Mouse (Mus musculus): ENCODE data around the gene Tmem255b. TPM values are rescaled to one million over a fixed set of nuclear protein-coding genes. Genes with fewer than 3 reads are reported as not detected.

Gene Tmem255b
- polyA plus RNA-seq, 1 experiment from 2014 or later, result 1.4 TPM

DNA sequence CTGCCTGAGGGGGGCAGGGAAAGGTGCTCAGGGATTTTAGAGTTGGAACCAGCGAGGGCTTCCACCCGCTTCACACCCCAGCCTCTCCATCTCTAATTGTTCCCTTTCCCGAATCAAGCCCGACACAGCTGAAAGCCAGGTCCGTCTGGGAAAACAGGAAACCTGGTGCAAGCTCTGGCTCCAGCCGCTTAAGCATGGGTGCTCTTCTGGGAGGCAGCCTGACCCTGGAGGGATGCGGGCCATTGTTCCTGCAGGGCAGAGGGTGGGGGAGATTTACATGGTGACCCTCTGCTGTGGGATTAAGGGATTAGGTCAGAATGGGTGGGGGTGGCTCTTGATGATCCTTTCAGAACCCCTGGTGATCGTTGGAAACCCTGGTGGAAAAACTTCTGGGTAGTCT is 1.1 kb downstream of the Tmem255b start:
- no peak overlapping the region for H3K4me3 ChIP-seq (ENCODE audit: low read length)
- H3K9ac ChIP-seq (replicated peaks; ENCODE audit: low read length), result no peak overlapping the region
- H3K9me3 ChIP-seq (ENCODE audit: low read length), result no peaks in the 10 kb centered on the region
- ATAC-seq (ENCODE audit: low FRiP score, low TSS enrichment), result no peak
- no peak overlapping the region for H3K27ac ChIP-seq (ENCODE audit: low read length)
- peaks cover 11% of the 10 kb centered on the region; the same call in 1 of the 2 replicates for H3K4me1 ChIP-seq (ENCODE audit: insufficient read depth, low read length)
- H3K4me2 ChIP-seq (replicated peaks; ENCODE audit: low read depth, low read length), result peak overlapping the region; percentile 40; the same call in 1 of the 2 replicates
- H3K27me3 ChIP-seq (ENCODE audit: insufficient read depth, low read length), result peaks cover 28% of the 10 kb centered on the region
- 14% methylated on average over 8 of the region's 8 CpGs for WGBS
- no peaks in the 10 kb centered on the region for H3K36me3 ChIP-seq (ENCODE audit: insufficient read depth, low read length)

DNA sequence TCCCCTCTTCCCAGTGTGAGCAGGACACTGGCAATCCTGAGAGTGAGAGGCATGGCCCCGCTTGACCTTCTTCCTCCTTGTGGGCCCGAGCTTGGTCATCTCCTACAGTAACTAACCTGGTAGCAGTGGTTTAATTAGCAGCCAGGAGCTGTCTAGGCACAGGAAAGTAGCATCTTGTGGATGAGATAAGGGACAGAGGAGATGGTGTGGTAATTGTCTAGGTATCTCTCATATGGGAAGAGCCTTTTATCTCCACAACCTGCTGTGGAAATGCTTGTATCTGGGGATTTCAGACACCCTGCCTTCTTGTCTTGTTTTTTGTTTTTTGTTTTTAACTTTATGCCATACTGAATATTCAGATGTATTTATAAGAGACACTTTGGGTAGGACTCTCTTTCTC is 2.5 kb downstream of the Tmem255b start:
- WGBS, result 72% methylated on average over 2 of the region's 2 CpGs
- no peak for ATAC-seq (ENCODE audit: low FRiP score, low TSS enrichment)
- no peak overlapping the region for H3K9ac ChIP-seq (replicated peaks; ENCODE audit: low read length)

DNA sequence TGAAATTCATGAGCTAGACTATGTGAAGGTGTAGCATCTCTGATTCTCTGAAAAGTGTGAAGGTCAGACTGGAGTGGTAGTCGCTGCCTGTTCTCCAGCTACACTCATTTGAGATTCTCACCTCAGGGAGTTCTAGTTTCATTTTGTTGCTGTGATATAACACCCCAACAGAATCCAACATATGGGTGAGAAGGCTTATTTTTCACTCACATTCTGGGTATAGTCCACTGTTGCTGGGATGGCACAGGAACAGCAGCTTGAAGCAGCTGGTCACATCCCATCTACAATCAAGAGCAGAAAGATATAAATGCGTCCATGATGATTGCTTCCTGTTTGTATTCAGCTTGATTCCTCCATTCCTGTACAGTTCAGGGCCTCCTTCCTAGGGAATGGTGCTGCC is 7.2 kb downstream of the Tmem255b start:
- H3K4me3 ChIP-seq (ENCODE audit: low read length), result no peak overlapping the region
- 86% methylated on average over 2 of the region's 2 CpGs for WGBS
- no peak for ATAC-seq (ENCODE audit: low FRiP score, low TSS enrichment)

More for the DNA sequence above, 2.5 kb downstream of the Tmem255b start:
- no peaks in the 10 kb centered on the region for H3K36me3 ChIP-seq (ENCODE audit: insufficient read depth, low read length)
- H3K4me2 ChIP-seq (replicated peaks; ENCODE audit: low read depth, low read length), result no peak overlapping the region
- no peak overlapping the region for H3K4me3 ChIP-seq (ENCODE audit: low read length)
- peaks cover 28% of the 10 kb centered on the region for H3K27me3 ChIP-seq (ENCODE audit: insufficient read depth, low read length)
- H3K27ac ChIP-seq (ENCODE audit: low read length), result no peak overlapping the region
- H3K4me1 ChIP-seq (ENCODE audit: insufficient read depth, low read length), result peaks cover 11% of the 10 kb centered on the region; the same call in 1 of the 2 replicates
- H3K9me3 ChIP-seq (ENCODE audit: low read length), result no peaks in the 10 kb centered on the region

DNA sequence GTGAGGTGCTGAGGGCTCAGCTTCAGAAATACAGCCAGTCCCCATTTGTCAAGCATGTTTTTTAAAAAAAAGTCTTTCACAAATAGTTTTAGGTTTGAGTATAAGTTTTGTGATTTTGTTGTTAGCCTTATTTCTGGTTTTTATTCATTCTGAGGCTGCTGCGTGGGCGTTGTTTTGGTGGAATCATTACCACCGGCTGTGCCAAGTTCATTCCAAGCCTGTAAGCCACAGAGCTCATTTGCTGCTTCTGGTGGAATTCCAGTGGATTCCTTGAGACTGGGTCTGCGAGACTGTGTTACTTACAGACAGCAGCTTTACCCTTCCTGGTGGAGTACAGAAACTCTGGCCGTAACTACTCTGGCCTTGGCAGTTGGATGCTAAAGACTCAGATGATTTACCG is 11.5 kb downstream of the Tmem255b start:
- WGBS, result 87% methylated on average over 6 of the region's 6 CpGs
- no peaks in the 10 kb centered on the region for H3K27me3 ChIP-seq (ENCODE audit: insufficient read depth, low read length)
- no peak overlapping the region for H3K4me3 ChIP-seq (ENCODE audit: low read length)
- H3K27ac ChIP-seq (ENCODE audit: low read length), result no peak overlapping the region
- ATAC-seq (ENCODE audit: low FRiP score, low TSS enrichment), result no peak
- H3K4me1 ChIP-seq (ENCODE audit: insufficient read depth, low read length), result no peaks in the 10 kb centered on the region
- H3K4me2 ChIP-seq (replicated peaks; ENCODE audit: low read depth, low read length), result no peak overlapping the region
- no peaks in the 10 kb centered on the region for H3K9me3 ChIP-seq (ENCODE audit: low read length)
- no peak overlapping the region for H3K9ac ChIP-seq (replicated peaks; ENCODE audit: low read length)
- no peaks in the 10 kb centered on the region for H3K36me3 ChIP-seq (ENCODE audit: insufficient read depth, low read length)

More for the DNA sequence above, 7.2 kb downstream of the Tmem255b start:
- Histone ChIP-seq H3K4me2 (replicated peaks; ENCODE audit: low read depth, low read length) (no peak overlapping the region), H3K27me3 (ENCODE audit: insufficient read depth, low read length) (no peaks in the 10 kb centered on the region; the same call in 1 of the 2 replicates), H3K9me3 (ENCODE audit: low read length) (no peaks in the 10 kb centered on the region), H3K9ac (replicated peaks; ENCODE audit: low read length) (no peak overlapping the region), H3K4me1 (ENCODE audit: insufficient read depth, low read length) (no peaks in the 10 kb centered on the region), H3K27ac (ENCODE audit: low read length) (no peak overlapping the region), H3K36me3 (ENCODE audit: insufficient read depth, low read length) (no peaks in the 10 kb centered on the region)

DNA sequence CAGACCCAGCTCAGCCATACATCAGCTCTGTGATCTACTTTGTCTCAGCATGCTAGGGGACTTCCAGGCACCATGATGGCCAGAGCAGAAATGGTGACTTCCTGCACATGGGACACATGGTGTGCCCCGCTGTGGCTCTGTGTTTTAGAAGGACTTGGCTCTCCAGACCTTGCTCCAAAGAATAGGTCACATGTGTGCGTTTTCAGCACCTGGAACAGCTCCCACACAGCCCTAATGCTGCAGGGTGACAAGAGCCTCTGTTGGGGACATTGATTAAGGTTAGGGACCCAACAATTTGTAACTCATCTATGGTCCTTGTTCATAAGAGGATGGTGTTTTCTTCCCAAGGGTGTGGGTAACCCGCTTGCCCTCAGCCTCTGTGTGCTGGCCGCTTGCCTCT is 13.2 kb downstream of the Tmem255b start:
- Histone ChIP-seq H3K27ac (ENCODE audit: low read length) (no peak overlapping the region), H3K4me3 (ENCODE audit: low read length) (no peak overlapping the region), H3K36me3 (ENCODE audit: insufficient read depth, low read length) (no peaks in the 10 kb centered on the region), H3K27me3 (ENCODE audit: insufficient read depth, low read length) (no peaks in the 10 kb centered on the region), H3K9me3 (ENCODE audit: low read length) (no peaks in the 10 kb centered on the region), H3K4me2 (replicated peaks; ENCODE audit: low read depth, low read length) (no peak overlapping the region), H3K4me1 (ENCODE audit: insufficient read depth, low read length) (no peaks in the 10 kb centered on the region), H3K9ac (replicated peaks; ENCODE audit: low read length) (no peak overlapping the region)
- no peak for ATAC-seq (ENCODE audit: low FRiP score, low TSS enrichment)
- WGBS, result 36% methylated on average over 4 of the region's 4 CpGs

DNA sequence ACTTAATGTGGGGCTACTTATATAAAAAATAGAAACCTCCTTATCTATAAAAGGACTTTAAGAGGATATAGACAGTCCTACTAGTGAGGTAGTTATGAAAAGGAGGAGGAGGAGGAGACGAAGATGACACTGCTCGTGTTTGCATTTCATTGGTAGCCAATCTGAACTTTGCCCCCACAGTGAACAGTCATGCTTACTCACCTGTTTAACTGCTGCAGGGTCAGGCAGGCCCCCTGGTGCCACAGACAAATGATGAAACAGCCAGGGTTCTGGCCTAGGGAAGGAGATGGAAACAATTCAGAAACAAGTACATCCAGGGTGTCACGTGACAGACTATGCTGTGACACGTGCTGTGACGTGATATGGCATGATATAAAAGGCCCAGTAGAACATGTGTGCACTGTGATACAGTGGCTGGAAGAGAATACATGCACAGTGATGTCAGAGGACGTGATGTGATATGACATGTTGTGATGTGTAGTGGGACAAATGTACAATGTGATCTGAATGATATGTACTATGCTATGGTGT is 16.8 kb downstream of the Tmem255b start:
- Histone ChIP-seq H3K27ac (ENCODE audit: low read length) (no peak overlapping the region), H3K4me1 (ENCODE audit: insufficient read depth, low read length) (no peaks in the 10 kb centered on the region), H3K4me3 (ENCODE audit: low read length) (no peak overlapping the region), H3K9ac (replicated peaks; ENCODE audit: low read length) (no peak overlapping the region), H3K36me3 (ENCODE audit: insufficient read depth, low read length) (no peaks in the 10 kb centered on the region), H3K9me3 (ENCODE audit: low read length) (no peaks in the 10 kb centered on the region), H3K4me2 (replicated peaks; ENCODE audit: low read depth, low read length) (no peak overlapping the region), H3K27me3 (ENCODE audit: insufficient read depth, low read length) (no peaks in the 10 kb centered on the region)
- WGBS, result 61% methylated on average over 6 of the region's 6 CpGs
- ATAC-seq (ENCODE audit: low FRiP score, low TSS enrichment), result no peak

DNA sequence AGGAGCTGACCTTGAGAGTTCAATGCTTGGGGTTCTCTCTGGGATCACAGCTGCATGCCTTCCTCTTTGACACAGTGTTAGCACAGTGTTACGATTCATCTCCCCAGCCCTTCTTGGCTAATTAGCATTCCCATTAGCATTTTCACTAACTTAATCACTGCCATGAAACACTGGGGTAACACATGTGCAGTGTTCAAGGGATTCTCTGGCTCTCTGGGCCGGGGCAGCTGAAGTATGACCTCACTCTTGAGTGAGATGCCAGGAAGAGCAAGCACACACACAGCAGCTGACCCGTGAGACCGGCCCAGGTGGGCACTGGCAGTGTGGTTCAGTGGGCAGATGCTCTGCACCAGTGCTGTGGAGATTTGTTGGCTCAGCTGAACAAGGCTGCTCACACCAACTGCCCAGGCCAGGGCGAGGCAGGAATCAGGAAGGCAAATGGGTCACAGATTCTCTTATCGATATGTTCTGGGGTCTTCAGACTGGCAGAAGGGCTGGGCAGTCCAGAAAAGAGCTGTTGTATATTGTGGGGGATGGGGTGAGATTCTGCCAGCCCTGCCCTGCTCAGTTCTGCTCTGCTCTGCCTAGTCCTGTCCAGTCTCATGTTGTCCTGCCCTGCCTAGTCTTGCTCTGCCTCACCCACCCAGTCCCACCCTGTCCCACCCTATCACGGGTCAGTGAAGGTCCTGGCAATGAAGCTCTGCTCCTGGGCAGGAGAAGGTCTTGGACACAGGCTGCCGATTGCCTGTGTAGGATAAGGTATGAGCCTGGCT is 19.5 kb downstream of the Tmem255b start:
- 65% methylated on average over 8 of the region's 8 CpGs for WGBS
- no peak overlapping the region for H3K9ac ChIP-seq (replicated peaks; ENCODE audit: low read length)
- H3K27ac ChIP-seq (ENCODE audit: low read length), result no peak overlapping the region
- ATAC-seq (ENCODE audit: low FRiP score, low TSS enrichment), result no peak
- H3K36me3 ChIP-seq (ENCODE audit: insufficient read depth, low read length), result no peaks in the 10 kb centered on the region
- H3K4me2 ChIP-seq (replicated peaks; ENCODE audit: low read depth, low read length), result no peak overlapping the region
- no peaks in the 10 kb centered on the region for H3K4me1 ChIP-seq (ENCODE audit: insufficient read depth, low read length)
- no peaks in the 10 kb centered on the region for H3K9me3 ChIP-seq (ENCODE audit: low read length)
- no peaks in the 10 kb centered on the region for H3K27me3 ChIP-seq (ENCODE audit: insufficient read depth, low read length)
- no peak overlapping the region for H3K4me3 ChIP-seq (ENCODE audit: low read length)

DNA sequence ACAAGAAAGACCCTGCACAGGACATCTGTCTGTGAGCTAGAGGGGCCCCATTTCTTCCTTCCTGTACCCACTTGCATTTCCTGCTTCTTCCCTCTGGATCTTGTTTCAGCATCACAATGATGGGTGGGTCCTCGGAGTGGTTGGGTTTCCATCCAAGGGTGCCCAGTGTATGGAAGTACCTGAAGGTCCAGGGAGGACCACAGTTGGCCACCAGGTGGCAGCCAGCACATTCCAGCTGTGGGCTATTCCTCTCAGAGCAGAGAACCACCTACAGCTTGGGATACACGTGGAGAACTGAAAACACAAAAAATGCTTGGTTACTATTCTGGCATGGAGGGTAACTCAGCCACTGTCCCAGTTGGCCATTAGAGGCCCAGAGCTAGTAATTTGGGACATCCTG is 20.3 kb downstream of the Tmem255b start:
- Histone ChIP-seq H3K9me3 (ENCODE audit: low read length) (no peaks in the 10 kb centered on the region), H3K27me3 (ENCODE audit: insufficient read depth, low read length) (no peaks in the 10 kb centered on the region), H3K4me3 (ENCODE audit: low read length) (no peak overlapping the region), H3K27ac (ENCODE audit: low read length) (no peak overlapping the region), H3K4me2 (replicated peaks; ENCODE audit: low read depth, low read length) (no peak overlapping the region), H3K36me3 (ENCODE audit: insufficient read depth, low read length) (no peaks in the 10 kb centered on the region), H3K4me1 (ENCODE audit: insufficient read depth, low read length) (no peaks in the 10 kb centered on the region), H3K9ac (replicated peaks; ENCODE audit: low read length) (no peak overlapping the region)
- ATAC-seq (ENCODE audit: low FRiP score, low TSS enrichment), result peak; percentile 69; the same call in 1 of the 2 replicates
- WGBS, result 22% methylated on average over 2 of the region's 2 CpGs

DNA sequence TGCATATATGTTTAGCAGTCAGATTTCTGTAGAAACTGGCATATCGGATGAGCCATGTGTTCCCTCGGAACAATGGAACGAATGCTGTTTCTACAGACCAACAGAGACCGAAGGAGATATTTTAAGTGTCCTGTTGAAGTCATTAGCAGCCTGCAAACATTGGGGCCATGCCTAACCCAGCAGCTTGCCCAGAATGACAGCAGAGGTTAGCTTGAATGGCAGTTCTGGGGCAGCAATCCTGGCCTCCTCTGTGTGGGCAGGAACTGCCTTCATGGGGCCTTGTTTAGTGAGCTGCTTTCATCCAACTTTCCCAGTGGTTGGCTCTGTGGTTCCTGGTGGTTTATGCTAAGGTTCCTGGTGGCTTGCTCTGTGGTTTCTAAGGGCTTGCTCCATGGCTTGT is 24.4 kb downstream of the Tmem255b start:
- Histone ChIP-seq H3K9ac (replicated peaks; ENCODE audit: low read length) (no peak overlapping the region), H3K4me2 (replicated peaks; ENCODE audit: low read depth, low read length) (no peak overlapping the region), H3K27me3 (ENCODE audit: insufficient read depth, low read length) (no peaks in the 10 kb centered on the region), H3K36me3 (ENCODE audit: insufficient read depth, low read length) (no peaks in the 10 kb centered on the region), H3K4me3 (ENCODE audit: low read length) (no peak overlapping the region), H3K9me3 (ENCODE audit: low read length) (no peaks in the 10 kb centered on the region), H3K27ac (ENCODE audit: low read length) (no peak overlapping the region), H3K4me1 (ENCODE audit: insufficient read depth, low read length) (peaks cover 14% of the 10 kb centered on the region)
- 92% methylated on average over 4 of the region's 4 CpGs for WGBS
- no peak for ATAC-seq (ENCODE audit: low FRiP score, low TSS enrichment)

DNA sequence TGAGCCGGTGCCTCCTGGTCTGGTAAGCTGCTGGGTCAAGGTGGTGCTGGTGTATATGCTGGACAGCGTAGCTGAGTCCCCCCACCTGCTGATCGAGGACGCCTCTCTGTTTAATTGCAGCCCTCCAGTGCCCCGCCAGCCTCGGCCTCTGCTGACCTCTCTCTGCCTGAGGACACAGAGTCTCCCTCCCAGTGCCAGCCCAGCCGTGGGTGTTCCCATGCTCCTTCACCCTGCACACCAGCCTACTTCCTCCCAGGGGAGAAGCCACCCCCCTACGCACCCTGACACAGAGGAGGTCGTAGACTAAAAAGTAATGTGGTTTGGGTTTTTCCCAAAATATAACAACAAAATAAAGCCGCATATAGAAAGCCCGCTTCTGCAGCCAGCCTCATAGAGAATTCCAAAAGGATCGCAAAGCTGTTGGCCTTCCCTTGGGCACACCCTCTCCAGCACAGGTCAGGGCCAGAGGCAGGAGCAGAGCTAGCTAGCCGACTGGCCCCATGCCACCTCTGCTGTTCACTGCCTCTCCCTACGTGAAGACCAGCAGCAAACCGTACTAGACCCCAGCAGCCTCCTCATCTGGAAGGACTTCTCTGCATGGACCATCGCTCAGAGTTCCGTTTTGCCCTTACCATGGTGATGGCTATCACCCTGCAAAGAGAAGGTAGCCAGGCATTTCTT is 26.2 kb downstream of the Tmem255b start:
- no peak overlapping the region for H3K27ac ChIP-seq (ENCODE audit: low read length)
- H3K9me3 ChIP-seq (ENCODE audit: low read length), result no peaks in the 10 kb centered on the region
- no peaks in the 10 kb centered on the region for H3K27me3 ChIP-seq (ENCODE audit: insufficient read depth, low read length)
- no peak overlapping the region for H3K4me3 ChIP-seq (ENCODE audit: low read length)
- no peak; the same call in 1 of the 2 replicates for ATAC-seq (ENCODE audit: low FRiP score, low TSS enrichment)
- WGBS, result 53% methylated on average over 17 of the region's 17 CpGs
- no peak overlapping the region for H3K4me2 ChIP-seq (replicated peaks; ENCODE audit: low read depth, low read length)
- no peak overlapping the region for H3K9ac ChIP-seq (replicated peaks; ENCODE audit: low read length)
- peaks cover 25% of the 10 kb centered on the region for H3K4me1 ChIP-seq (ENCODE audit: insufficient read depth, low read length)
- no peaks in the 10 kb centered on the region for H3K36me3 ChIP-seq (ENCODE audit: insufficient read depth, low read length)
